Mouse (Mus musculus): Measurements from ENCODE around the gene Ndrg2.
A peak's percentile ranks its signal among the peaks of the same experiment; 100 is the strongest.

Gene Ndrg2

GRCm38 (mm10) chr14:51912391-51913061 lies 1.4 kb downstream of the Ndrg2 start:
- peak; percentile 81 for DNase-seq

- DNase-seq, result no peak
These were observed 2.7 kb downstream of the Ndrg2 start for GRCm38 (mm10) chr14:51911301-51911700.

GRCm38 (mm10) chr14:51906102-51906501 lies 7.9 kb downstream of the Ndrg2 start:
- DNase-seq, result no peak

GRCm38 (mm10) chr14:51904706-51905105 lies 9.3 kb downstream of the Ndrg2 start:
- no peak for DNase-seq

- DNase-seq, result no peak
These were observed 10.2 kb downstream of the Ndrg2 start for GRCm38 (mm10) chr14:51903782-51904181.

GRCm38 (mm10) chr14:51902806-51903710 lies 10.9 kb downstream of the Ndrg2 start:
- DNase-seq, result peak; percentile 69

- no peak for DNase-seq
These were observed 14.6 kb downstream of the Ndrg2 start for GRCm38 (mm10) chr14:51899351-51899750.

- DNase-seq, result no peak
These were observed 17.3 kb downstream of the Ndrg2 start for GRCm38 (mm10) chr14:51896539-51897170.

- no peak for DNase-seq
These were observed 17.9 kb downstream of the Ndrg2 start for GRCm38 (mm10) chr14:51896019-51896418.

- no peak for DNase-seq
These were observed 18.9 kb downstream of the Ndrg2 start for GRCm38 (mm10) chr14:51895071-51895470.

GRCm38 (mm10) chr14:51893809-51894208 lies 20.1 kb downstream of the Ndrg2 start:
- no peak for DNase-seq

- no peak for DNase-seq
These were observed 20.7 kb downstream of the Ndrg2 start for GRCm38 (mm10) chr14:51893094-51893794.

- no peak for DNase-seq
These were observed 21.6 kb downstream of the Ndrg2 start, which contains the start of gene Slc39a2 for GRCm38 (mm10) chr14:51892191-51892939. Gene Slc39a2 (plus strand): TSS chr14:51892889.

- no peak for DNase-seq
These were observed 24.1 kb downstream of the Ndrg2 start for GRCm38 (mm10) chr14:51889833-51890232.

GRCm38 (mm10) chr14:51886051-51886450 lies 27.9 kb downstream of the Ndrg2 start:
- DNase-seq, result no peak

- peak; percentile 98 for DNase-seq
These were observed 29.2 kb downstream of the Ndrg2 start, which contains the start of gene Mettl17 for GRCm38 (mm10) chr14:51884598-51885331. Gene Mettl17 (plus strand): TSS chr14:51884842.

GRCm38 (mm10) chr14:51884031-51884544 lies 29.9 kb downstream of the Ndrg2 start:
- peak; percentile 27 for DNase-seq

- DNase-seq, result peak; percentile 91
These were observed 30.4 kb downstream of the Ndrg2 start for GRCm38 (mm10) chr14:51883527-51884030.

- no peak for DNase-seq
These were observed 36.4 kb downstream of the Ndrg2 start for GRCm38 (mm10) chr14:51877517-51877916.

GRCm38 (mm10) chr14:51871741-51872140 lies 42.2 kb downstream of the Ndrg2 start:
- no peak for DNase-seq

- no peak for DNase-seq
These were observed 43.2 kb downstream of the Ndrg2 start for GRCm38 (mm10) chr14:51870756-51871155.
